Mouse (Mus musculus): Measurements from ENCODE around the gene Usp37.

DNA sequence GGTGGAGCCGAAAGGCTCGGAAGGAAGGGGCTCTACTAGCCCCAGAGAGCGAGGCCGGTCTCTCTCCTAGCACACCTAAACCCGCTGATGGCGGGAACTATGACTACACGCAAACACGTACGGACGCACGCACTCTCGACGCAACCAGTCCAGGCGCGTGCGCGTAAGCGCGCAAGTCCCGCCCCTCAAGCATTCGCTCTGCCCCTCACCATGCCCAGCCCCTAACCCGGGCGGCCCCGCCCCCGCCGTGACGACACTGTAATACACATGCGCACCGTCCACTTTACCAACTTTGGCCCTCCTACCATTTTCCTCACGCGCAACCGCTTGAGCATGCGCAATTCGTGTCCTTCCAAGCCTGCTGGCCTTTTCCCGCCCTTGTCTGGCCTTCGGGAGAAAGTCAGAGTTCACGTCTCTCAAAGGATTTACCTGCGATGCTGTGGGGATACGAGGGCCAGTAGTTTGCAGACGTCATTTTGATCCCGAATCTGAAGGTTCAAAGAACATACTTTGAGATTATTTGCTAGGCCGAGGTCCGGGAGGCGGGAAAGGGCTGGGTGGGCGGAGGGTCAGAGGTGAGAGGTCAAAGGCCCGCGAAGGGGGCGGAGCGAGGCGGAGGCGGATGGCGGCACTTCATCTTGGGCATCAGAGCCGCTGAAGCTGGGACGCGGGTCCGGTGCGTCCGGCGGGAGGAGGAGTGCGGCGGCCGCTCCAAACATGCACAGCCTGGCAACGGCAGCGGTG, 38.2 kb downstream of the Usp37 start, which contains the start of gene Cnot9:
- TF ChIP-seq EP300 (IDR thresholded peaks at IDR 0.05; ENCODE audit: low read depth), result no peak
- no peak for TF ChIP-seq CTCF (IDR thresholded peaks at IDR 0.05; ENCODE audit: low read depth)

All from liver, embryonic 14.5 days (tissue).